Mouse (Mus musculus) urinary bladder, postnatal 36 days (tissue): ENCODE data around the gene B3galt4.

ENCODE experiments used
- DNase-seq, 2 experiments: peaks; one replicate each; pipeline ENCODE4 v3.0.0; 2022; ENCODE audit warnings: low spot score in 2 of 2, mixed read lengths in 1 of 2

The B3galt4 gene

GRCm38 (mm10) chr17:33920282-33921097 lies 30.8 kb downstream of the B3galt4 start:
- DNase-seq, result peak; percentile 82 to 85

DNA sequence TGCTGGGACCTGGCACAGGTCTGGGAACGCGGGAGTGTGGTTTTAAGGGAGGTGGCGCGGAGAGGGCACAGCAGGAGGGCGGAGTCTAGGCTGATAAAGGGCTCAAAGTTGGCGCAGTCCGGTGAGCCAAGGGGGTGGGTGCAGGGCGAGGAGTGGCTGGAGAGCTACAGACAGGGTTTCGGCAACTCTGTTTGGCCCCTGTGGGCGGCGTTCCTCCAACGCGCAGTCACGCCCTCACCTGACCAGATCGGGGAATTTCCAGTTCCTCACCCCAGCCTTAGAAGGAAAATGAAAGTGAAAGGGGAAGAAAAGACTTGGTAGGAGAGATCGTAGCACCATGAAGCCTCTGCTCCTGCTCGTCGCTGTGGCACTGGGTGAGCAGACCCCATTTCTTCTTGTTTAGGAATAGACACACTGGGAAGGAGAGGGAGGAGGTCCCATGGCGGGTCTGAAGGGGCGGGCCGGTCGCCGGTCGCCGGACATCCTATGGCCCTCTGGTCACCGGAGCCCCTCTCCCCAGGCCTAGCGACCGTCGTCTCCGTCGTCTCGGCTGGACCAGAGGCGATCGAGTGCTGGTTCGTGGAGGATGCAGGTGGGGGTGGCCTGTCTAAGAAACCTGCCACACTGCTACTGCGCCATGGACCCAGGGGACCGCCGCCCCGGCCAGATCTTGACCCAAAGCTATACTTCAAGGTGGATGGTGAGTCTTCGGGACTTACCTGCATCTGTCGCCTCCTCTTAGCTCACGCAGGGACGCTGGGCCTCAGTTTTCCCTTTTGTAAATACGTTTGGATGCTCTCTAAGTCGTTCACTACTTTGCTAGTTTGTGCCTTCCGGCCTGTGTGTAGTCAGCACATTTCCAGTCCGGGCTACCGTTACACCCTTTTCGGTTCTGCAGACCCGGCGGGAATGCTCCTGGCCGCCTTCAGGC lies 31.7 kb downstream of the B3galt4 start:
- peak; percentile 83 to 91 for DNase-seq

GRCm38 (mm10) chr17:33918293-33919203 lies 32.7 kb downstream of the B3galt4 start:
- peak; percentile 42 to 61 for DNase-seq

DNA sequence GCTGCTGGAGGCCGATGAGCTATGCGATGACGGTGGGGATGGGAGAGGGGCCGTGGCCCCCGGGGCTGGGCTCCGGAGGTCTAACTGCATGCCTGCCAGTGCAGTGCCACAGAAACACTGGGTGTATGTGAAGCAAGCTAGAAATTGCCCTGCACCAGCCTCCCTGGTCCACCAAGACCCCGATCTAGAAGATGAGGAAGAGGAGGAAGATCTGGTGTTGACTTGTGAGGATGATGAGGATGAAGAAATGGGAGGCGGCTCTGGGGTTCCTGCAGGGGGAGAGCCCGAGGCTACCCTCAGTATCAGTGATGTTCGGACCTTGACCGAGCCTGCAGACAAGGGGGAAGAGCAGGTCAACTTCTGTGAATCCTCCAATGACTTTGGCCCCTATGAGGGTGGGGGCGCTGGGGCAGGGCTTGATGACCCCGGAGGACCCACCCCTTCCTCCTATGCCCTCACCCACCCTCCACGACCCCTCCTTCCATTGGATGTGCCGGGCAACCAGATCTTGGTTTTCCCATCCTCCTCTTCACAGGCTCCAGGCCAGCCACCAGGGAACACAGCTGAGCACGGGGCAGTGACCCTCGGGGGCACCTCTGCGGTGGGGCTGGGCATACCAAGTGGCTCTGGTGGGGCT lies 33.5 kb downstream of the B3galt4 start:
- DNase-seq, result no peak

GRCm38 (mm10) chr17:33916847-33917655 lies 34.2 kb downstream of the B3galt4 start:
- no peak for DNase-seq

- DNase-seq, result no peak
These were observed 35.0 kb downstream of the B3galt4 start for GRCm38 (mm10) chr17:33916294-33916693.

GRCm38 (mm10) chr17:33915671-33916250 lies 35.5 kb downstream of the B3galt4 start, which contains the start of the genes Tapbp and Zbtb22:
Gene Tapbp (plus strand): TSS chr17:33915899.
Gene Zbtb22 (plus strand): TSS chr17:33915904.
- peak; percentile 93 to 95 for DNase-seq

DNA sequence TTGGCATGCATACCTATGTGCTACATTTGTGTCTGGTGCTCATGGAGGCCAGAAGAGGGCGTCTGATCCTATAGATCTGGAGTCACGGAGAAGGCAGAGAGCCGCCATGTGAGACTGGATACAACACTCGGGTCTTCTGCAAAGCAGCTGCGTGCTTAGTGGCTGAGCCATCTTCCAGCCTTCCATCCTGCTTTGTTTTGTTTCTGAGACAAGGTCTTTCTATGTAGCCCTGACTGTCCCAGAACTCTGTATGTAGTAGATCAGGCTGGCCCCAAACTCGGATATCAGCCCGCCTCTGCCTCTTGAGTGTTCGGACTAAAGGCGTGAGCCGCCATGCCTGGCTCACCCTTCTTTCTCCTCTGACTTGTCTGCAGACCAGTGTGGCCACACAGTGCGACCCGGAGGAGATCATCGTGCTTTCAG lies 36.3 kb downstream of the B3galt4 start:
- DNase-seq, result no peak

DNA sequence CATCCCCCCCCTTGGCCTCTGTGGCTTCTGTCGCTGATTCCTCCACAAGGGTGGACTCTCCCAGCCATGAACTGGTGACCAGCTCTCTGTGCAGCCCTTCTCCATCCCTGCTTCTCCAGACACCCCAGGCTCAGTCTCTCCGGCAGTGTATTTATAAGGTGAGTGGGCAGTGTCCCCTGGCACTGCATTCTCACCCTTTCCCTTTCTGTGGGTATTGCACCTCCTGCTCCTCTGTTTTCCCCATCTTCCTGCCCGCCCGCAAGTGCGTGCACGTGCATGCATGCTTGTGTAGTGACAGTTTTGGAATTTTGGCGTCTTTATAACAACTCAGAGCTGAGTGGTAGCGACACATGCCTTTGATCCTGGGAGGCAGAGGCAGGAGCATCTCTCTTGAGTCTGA lies 37.4 kb downstream of the B3galt4 start:
- no peak for DNase-seq

DNA sequence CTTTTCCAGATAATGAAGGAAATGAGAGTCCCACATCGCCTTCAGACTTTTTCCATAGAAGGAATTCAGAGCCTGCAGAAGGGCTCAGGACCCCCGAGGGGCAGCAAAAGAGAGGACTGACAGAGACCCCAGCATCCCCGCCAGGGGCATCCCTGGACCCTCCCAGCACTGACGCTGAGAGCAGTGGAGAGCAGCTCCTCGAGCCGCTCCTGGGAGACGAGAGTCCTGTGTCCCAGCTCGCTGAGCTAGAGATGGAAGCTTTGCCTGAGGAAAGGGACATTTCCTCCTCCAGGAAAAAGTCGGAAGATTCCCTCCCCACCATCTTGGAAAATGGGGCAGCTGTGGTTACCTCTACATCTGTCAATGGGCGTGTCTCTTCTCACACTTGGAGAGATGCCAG lies 38.0 kb downstream of the B3galt4 start:
- DNase-seq, result no peak

DNA sequence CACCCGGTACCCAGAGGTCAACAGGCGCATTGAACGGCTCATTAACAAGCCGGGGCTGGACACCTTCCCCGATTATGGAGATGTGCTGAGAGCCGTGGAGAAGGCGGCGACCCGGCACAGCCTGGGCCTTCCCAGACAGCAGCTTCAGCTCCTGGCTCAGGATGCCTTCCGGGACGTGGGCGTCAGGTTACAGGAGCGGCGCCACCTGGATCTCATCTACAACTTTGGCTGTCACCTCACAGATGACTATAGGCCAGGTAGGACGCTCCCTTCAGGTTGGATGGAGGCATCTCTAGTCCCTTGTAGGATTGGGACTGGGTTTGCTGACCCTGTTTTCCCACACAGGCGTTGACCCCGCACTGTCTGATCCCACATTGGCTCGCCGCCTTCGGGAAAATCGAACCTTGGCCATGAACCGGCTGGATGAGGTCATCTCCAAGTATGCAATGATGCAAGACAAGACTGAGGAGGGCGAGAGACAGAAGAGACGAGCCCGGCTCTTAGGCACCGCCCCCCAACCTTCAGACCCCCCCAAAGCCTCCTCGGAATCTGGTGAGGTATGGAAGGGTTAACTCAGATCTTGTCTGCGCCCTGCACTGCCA lies 39.4 kb downstream of the B3galt4 start:
- DNase-seq, result no peak

- no peak for DNase-seq
These were observed 40.1 kb downstream of the B3galt4 start for GRCm38 (mm10) chr17:33911052-33911812.

GRCm38 (mm10) chr17:33910346-33911051 lies 40.8 kb downstream of the B3galt4 start:
- DNase-seq, result no peak

- DNase-seq, result peak; percentile 57 to 69
These were observed 41.4 kb downstream of the B3galt4 start for GRCm38 (mm10) chr17:33909869-33910250.

DNA sequence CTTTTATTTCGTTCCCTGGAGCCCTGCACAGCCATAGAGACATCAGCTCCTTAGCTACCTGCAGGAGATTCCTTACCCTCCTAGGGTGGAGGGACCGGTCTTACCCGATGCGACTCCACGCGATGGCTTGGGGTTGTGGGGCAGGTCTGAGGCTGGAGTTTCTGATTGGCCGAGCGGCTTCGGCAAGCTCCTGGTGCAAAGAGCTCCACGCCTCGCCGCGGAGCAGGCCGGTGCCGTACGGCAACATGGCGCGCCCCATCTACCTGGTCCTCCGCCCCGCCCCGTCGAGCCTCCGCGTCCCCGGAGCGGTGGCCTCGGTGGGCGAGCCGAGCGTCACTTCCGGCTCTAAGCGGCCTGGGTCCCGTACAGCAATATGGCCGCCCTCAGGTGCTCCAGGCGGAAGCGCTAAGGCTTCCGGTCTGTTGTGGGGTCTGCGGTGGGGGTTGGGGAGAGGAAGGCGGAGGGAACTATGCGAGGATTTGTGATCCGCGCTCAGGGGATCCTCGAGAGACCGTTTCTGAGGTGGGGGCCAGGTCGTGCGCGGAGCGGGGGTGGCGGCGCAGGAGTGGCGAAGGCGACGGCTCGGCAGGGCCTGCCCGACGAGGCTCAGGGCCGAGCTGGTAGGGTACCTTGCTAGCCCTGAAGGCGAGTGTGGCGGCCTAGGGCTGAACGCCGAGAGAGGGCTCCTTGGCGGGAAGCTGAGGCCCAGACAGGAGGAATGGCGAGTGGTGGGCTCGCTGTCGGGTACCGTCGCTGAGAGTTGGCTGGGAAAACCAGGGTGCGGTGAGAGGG lies 42.0 kb downstream of the B3galt4 start, which contains the start of gene Daxx:
Daxx (plus strand) TSS at position 338 of the 792 bp plus-strand sequence.
- peak; percentile 100 for DNase-seq

DNA sequence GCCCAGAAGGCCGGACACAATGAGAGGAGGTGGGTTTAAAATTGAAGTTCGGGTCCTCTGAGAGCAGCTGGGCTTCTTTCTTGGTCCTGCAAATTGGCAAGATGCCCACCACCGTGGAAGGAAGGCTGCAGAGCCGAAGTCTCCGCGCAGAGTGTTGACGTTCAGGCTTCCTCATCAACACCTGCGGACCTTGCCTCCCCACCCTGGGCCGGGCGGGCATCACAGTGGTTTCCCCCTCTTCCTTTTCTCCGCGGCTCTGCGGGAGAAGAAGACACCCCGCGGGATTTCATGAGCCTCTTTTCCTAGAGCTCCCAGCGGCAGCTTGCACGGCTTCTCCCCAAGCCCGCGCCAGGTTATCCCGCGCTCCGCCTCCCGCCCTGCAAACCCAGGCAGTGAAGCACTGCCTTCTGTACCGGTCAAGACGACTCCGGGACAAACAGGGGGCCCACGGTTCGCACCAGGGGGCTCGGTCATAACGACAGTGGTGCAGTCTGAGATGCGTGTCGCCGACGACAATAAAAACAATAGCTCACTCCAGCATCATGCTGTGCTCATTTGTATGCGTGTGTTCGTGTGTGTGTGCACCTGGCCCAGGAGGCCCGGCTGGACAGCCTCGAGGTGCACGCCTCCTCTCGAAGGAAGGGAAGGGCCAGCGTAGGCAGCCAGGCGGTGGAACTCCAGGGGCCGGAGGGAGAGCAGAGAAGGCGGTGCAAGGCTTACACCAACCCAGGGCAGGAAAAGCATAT lies 42.8 kb downstream of the B3galt4 start:
- DNase-seq, result peak in 1 of 2 experiments; percentile 40
